Mouse (Mus musculus): ENCODE results near the gene Crybg3. TPM values are rescaled to one million over a fixed set of nuclear protein-coding genes. Genes with fewer than 3 reads are reported as not detected.

Crybg3 gene
- 15.8 TPM for polyA plus RNA-seq (2014; fragmentation: Illumina TruSeq; extraction: RNeasy Lipid Tissue Mini Kit (QIAGEN cat#74804); ENCODE audit: low read depth, low replicate concordance)

GRCm38 (mm10) chr16:59600311-59601251 is at the start of gene Crybg3:
Gene Crybg3, minus strand, starts transcription at chr16:59600979.

DNA sequence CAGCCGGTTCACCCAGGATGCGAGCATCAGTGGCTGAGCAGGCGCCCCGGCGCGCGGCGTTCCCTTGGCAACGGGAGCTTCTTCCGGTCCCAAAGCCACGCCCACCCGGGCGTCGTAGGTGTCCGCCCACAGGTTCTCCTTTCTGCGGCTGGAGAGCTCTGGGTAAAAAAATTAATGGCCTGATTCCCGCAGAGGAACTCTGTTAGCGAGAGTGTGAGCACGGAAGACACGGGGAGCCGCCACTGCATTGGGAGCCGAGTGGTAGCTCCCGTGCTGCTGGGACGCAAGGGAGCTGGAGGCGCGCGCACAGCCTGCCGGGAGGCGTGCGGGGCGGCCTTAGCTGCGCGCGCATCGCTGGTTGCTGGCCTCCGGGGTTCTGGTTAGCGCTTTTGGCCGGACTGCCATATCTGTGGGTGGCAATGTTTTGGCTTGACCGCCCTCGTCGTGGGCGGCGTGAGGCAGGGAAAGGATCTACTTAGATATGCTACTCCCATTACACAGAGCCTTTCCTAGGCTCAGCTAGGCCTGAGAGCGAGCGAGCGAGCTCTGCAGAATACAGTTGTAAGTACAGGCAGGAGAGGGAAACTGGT is 38.4 kb upstream of the Crybg3 start, which contains the start of gene Arl6:
TSS of gene Arl6 (minus strand) at position 290 of the 590 bp plus-strand sequence.

DNA sequence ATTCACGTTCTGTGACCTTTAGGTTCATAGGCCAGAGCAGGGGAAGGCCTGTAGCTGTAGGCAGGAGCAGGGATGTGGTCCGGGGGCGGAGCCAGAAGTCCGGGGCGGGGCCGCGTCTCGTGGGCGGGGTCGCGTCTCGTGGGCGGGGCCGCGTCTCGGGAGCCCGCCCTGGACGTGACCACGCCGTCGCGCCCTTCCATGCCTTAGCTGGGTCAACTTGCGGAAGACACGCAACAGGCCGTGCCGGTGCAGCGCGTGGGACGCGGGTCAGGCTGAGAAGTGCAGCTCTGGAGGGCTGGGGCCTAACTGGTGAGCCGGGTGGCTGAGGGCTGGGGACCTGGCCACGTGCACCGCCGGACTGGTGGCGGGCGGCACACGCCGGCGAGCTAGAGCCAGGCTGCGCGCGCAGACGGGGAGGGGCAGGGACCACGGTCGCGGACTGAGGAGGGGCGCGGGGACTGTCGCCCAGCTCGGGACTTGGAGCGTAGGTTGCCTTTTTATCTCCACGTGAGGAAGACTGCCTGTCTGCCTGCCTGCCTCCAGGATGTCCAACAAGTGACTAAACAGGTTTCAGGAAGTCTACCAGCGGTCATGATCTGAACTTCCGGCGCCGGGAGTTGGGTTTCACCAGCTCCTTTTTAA is 129.0 kb downstream of the Crybg3 start, which contains the start of gene Riox2:
TSS of gene Riox2 (plus strand) at position 139 of the 642 bp plus-strand sequence.

Other genes with a start within 250 kb of the Crybg3 start
- gene Olfr209, start 237.0 kb downstream of the Crybg3 start, polyA plus RNA-seq (2014; fragmentation: Illumina TruSeq; extraction: RNeasy Lipid Tissue Mini Kit (QIAGEN cat#74804); ENCODE audit: low read depth, low replicate concordance): not detected
- gene Gabrr3, start 193.6 kb downstream of the Crybg3 start, polyA plus RNA-seq (2014; fragmentation: Illumina TruSeq; extraction: RNeasy Lipid Tissue Mini Kit (QIAGEN cat#74804); ENCODE audit: low read depth, low replicate concordance): not detected
- gene Riox2, start 129.2 kb downstream of the Crybg3 start, polyA plus RNA-seq (2014; fragmentation: Illumina TruSeq; extraction: RNeasy Lipid Tissue Mini Kit (QIAGEN cat#74804); ENCODE audit: low read depth, low replicate concordance): 37.2 TPM
- 101 TPM for gene Arl6, start 38.4 kb upstream of the Crybg3 start, polyA plus RNA-seq (2014; fragmentation: Illumina TruSeq; extraction: RNeasy Lipid Tissue Mini Kit (QIAGEN cat#74804); ENCODE audit: low read depth, low replicate concordance)

Data from kidney, adult 10 weeks (tissue).